Mouse (Mus musculus): ENCODE data around the gene Pnkd. TPM values are rescaled to one million over a fixed set of nuclear protein-coding genes. Genes with fewer than 3 reads are reported as not detected.
A peak's percentile ranks its signal among the peaks of the same experiment; 100 is the strongest.

The Pnkd gene
- total and polyA plus RNA-seq, 2 experiments from 2014 or later, result 310 to 345 TPM

GRCm38 (mm10) chr1:74249331-74249980, 35.3 kb upstream of the Pnkd start:
- Histone ChIP-seq H3K4me1 (ENCODE audit: control insufficient read depth, insufficient read depth) (peaks cover 36% of the 10 kb centered on the region), H3K36me3 (replicated peaks; ENCODE audit: control insufficient read depth, insufficient read depth, low read length) (peaks cover 50% of the 10 kb centered on the region), H3K27ac (ENCODE audit: low read depth) (peak overlapping the region; percentile 87), H3K4me3 (ENCODE audit: low read depth, low read length) (no peak overlapping the region), H3K4me2 (ENCODE audit: low read depth, low read length) (peak overlapping the region; percentile 10; the same call in 1 of the 2 replicates), H3K9ac (replicated peaks; ENCODE audit: low read depth, low read length) (no peak overlapping the region), H3K27me3 (ENCODE audit: control insufficient read depth, insufficient read depth, low read length) (no peaks in the 10 kb centered on the region), H3K9me3 (replicated peaks; ENCODE audit: control insufficient read depth, low read length) (no peaks in the 10 kb centered on the region)
- TF ChIP-seq CTCF (IDR thresholded peaks at IDR 0.05; ENCODE audit: low read depth) (no peak), EP300 (IDR thresholded peaks at IDR 0.05; ENCODE audit: low read depth) (no peak)
- 48% methylated on average over 5 of the region's 5 CpGs for WGBS
- no peak for DNase-seq (ENCODE audit: low spot score)
- peak; percentile 33; the same call in 1 of the 2 replicates for ATAC-seq (ENCODE audit: insufficient read depth, low read depth)

DNA sequence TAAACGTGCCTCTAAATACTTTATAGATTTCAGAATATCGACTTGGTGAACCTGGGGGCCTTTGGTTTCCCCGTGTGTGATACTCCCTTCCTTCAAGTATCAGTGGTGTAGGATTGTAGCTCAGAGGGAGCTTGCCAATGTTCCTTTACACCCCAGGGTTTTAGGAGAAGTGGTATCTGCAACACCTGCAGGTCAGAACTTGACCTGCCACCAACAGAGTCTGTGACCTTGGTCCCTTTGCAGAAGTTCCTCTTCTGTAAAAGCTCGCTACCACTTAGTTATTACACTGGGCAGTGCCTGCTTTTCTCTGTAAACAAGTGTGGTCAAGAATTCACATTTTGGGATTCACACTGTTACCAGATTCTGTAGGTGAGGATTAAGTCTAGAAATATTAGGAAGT, 34.6 kb upstream of the Pnkd start:
- Histone ChIP-seq H3K9me3 (replicated peaks; ENCODE audit: control insufficient read depth, low read length) (no peaks in the 10 kb centered on the region), H3K36me3 (replicated peaks; ENCODE audit: control insufficient read depth, insufficient read depth, low read length) (peaks cover 57% of the 10 kb centered on the region), H3K9ac (replicated peaks; ENCODE audit: low read depth, low read length) (no peak overlapping the region), H3K4me3 (ENCODE audit: low read depth, low read length) (no peak overlapping the region), H3K4me2 (ENCODE audit: low read depth, low read length) (no peak overlapping the region), H3K4me1 (ENCODE audit: control insufficient read depth, insufficient read depth) (peaks cover 29% of the 10 kb centered on the region), H3K27me3 (ENCODE audit: control insufficient read depth, insufficient read depth, low read length) (no peaks in the 10 kb centered on the region), H3K27ac (ENCODE audit: low read depth) (peak overlapping the region; percentile 87)
- ATAC-seq (ENCODE audit: insufficient read depth, low read depth) (no peak), DNase-seq (ENCODE audit: low spot score) (no peak)
- 82% methylated on average over 4 of the region's 4 CpGs for WGBS
- no peak for TF ChIP-seq EP300 (IDR thresholded peaks at IDR 0.05; ENCODE audit: low read depth)
- TF ChIP-seq CTCF (IDR thresholded peaks at IDR 0.05; ENCODE audit: low read depth), result no peak

DNA sequence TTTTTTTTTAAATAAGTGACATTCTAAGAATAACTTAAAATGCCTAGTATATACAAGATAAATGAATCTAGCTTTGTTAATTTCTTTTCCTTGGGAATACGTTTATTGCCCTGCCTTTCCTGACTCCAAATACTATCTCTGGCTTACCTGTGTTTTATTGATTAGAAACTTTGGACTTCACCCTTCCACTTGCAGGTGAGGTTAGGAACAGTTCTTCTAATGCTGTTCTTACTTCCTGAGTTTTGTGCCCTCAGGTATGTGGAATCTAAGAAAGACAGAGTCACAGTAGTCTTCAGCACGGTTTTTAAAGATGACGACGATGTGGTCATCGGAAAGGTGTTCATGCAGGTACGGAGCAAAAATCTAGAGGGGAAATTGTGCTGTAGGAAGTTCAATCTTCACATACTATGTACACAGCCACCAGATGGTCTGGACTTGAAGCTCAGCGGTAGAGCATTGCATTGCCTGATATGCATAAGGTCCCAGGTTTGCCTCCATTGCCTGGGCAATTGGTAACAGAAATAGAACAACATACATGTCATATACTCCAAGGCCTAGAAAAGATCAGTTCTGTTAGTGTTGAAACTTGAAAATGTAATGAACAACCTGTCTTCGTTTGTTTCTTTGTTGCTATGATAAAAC, 28.9 kb upstream of the Pnkd start:
- 87% methylated on average over 8 of the region's 8 CpGs for WGBS
- H3K9ac ChIP-seq (replicated peaks; ENCODE audit: low read depth, low read length), result no peak overlapping the region
- H3K9me3 ChIP-seq (replicated peaks; ENCODE audit: control insufficient read depth, low read length), result no peaks in the 10 kb centered on the region
- TF ChIP-seq EP300 (IDR thresholded peaks at IDR 0.05; ENCODE audit: low read depth) (no peak), CTCF (IDR thresholded peaks at IDR 0.05; ENCODE audit: low read depth) (no peak)
- H3K4me2 ChIP-seq (ENCODE audit: low read depth, low read length), result no peak overlapping the region
- ATAC-seq (ENCODE audit: insufficient read depth, low read depth) (no peak), DNase-seq (ENCODE audit: low spot score) (no peak)
- H3K27ac ChIP-seq (ENCODE audit: low read depth), result no peak overlapping the region
- 0 out of 2 replicates have a peak, but pooled peaks cover 4% of the 10 kb centered on the region for H3K4me1 ChIP-seq (ENCODE audit: control insufficient read depth, insufficient read depth)
- no peak overlapping the region for H3K4me3 ChIP-seq (ENCODE audit: low read depth, low read length)
- H3K27me3 ChIP-seq (ENCODE audit: control insufficient read depth, insufficient read depth, low read length), result no peaks in the 10 kb centered on the region
- peaks cover 88% of the 10 kb centered on the region for H3K36me3 ChIP-seq (replicated peaks; ENCODE audit: control insufficient read depth, insufficient read depth, low read length)

- Histone ChIP-seq H3K9me3 (replicated peaks; ENCODE audit: control insufficient read depth, low read length) (no peaks in the 10 kb centered on the region), H3K27ac (ENCODE audit: low read depth) (no peak overlapping the region), H3K4me2 (ENCODE audit: low read depth, low read length) (no peak overlapping the region), H3K4me3 (ENCODE audit: low read depth, low read length) (no peak overlapping the region), H3K36me3 (replicated peaks; ENCODE audit: control insufficient read depth, insufficient read depth, low read length) (peaks cover 87% of the 10 kb centered on the region), H3K27me3 (ENCODE audit: control insufficient read depth, insufficient read depth, low read length) (no peaks in the 10 kb centered on the region), H3K4me1 (ENCODE audit: control insufficient read depth, insufficient read depth) (0 out of 2 replicates have a peak, but pooled peaks cover 4% of the 10 kb centered on the region), H3K9ac (replicated peaks; ENCODE audit: low read depth, low read length) (no peak overlapping the region)
- 25% methylated on average over 4 of the region's 4 CpGs for WGBS
- ATAC-seq (ENCODE audit: insufficient read depth, low read depth) (peak; percentile 79), DNase-seq (ENCODE audit: low spot score) (peak; percentile 66)
- peak; percentile 45 for TF ChIP-seq CTCF (IDR thresholded peaks at IDR 0.05; ENCODE audit: low read depth)
- TF ChIP-seq EP300 (IDR thresholded peaks at IDR 0.05; ENCODE audit: low read depth), result no peak
Measured at GRCm38 (mm10) chr1:74256782-74257181, 27.9 kb upstream of the Pnkd start.

- no peak for ATAC-seq (ENCODE audit: insufficient read depth, low read depth)
- H3K4me1 ChIP-seq (ENCODE audit: control insufficient read depth, insufficient read depth), result no peaks in the 10 kb centered on the region
- H3K9me3 ChIP-seq (replicated peaks; ENCODE audit: control insufficient read depth, low read length), result no peaks in the 10 kb centered on the region
Measured at GRCm38 (mm10) chr1:74262510-74262909, 22.2 kb upstream of the Pnkd start.

More at GRCm38 (mm10) chr1:74262510-74262909, 22.2 kb upstream of the Pnkd start:
- no peak for DNase-seq (ENCODE audit: low spot score)
- 60% methylated on average over 6 of the region's 6 CpGs for WGBS
- H3K4me2 ChIP-seq (ENCODE audit: low read depth, low read length), result no peak overlapping the region
- no peak overlapping the region for H3K4me3 ChIP-seq (ENCODE audit: low read depth, low read length)
- H3K36me3 ChIP-seq (replicated peaks; ENCODE audit: control insufficient read depth, insufficient read depth, low read length), result peaks cover 92% of the 10 kb centered on the region
- H3K9ac ChIP-seq (replicated peaks; ENCODE audit: low read depth, low read length), result no peak overlapping the region
- no peaks in the 10 kb centered on the region for H3K27me3 ChIP-seq (ENCODE audit: control insufficient read depth, insufficient read depth, low read length)
- no peak for TF ChIP-seq EP300 (IDR thresholded peaks at IDR 0.05; ENCODE audit: low read depth)
- no peak for TF ChIP-seq CTCF (IDR thresholded peaks at IDR 0.05; ENCODE audit: low read depth)
- H3K27ac ChIP-seq (ENCODE audit: low read depth), result no peak overlapping the region

All from heart, postnatal 0 days (tissue).